8 mouse cellular contexts compared by ENCODE assay signal in genomic region chr11:6528186-6529006, GRCm38 (mm10). TPM values are rescaled to one million over a fixed set of nuclear protein-coding genes. Genes with fewer than 3 reads are reported as not detected.
DNase-seq lines count a peak whose midpoint lies in the region; ATAC-seq and TF ChIP-seq lines count a peak whose summit lies in the region.

No protein-coding gene starts in this region.

- TF ChIP-seq POLR2A in cortical plate, adult 2 months (IDR thresholded peaks at IDR 0.05; ENCODE audit: extremely low read depth, insufficient read depth, low read length) = peak; percentile 59

- H3K27ac ChIP-seq in cortical plate, adult 2 months (ENCODE audit: insufficient read depth, low read length) = no peak overlapping the region

- peak; percentile 97 to 98 for DNase-seq in gastrocnemius, adult 8-10 months (ENCODE audit: low spot score in 2 of 2)
- DNase-seq in induced T-regulatory cell, adult 2 months (ENCODE audit: low read depth) = peak; percentile 100
- DNase-seq in left cerebral cortex, adult 9 months (ENCODE audit: low spot score in 2 of 2) = peak; percentile 93 to 99
- DNase-seq in right cerebral cortex, postnatal 14 days = peak; percentile 99
- DNase-seq in urinary bladder, postnatal 36 days (ENCODE audit: low spot score in 2 of 2) = peak; percentile 96 to 97

- TF ChIP-seq CTCF in cortical plate, adult 2 months (IDR thresholded peaks at IDR 0.05; ENCODE audit: extremely low read depth, insufficient read depth, low read length) = peak; percentile 48

- H3K4me1 ChIP-seq in cortical plate, adult 2 months (ENCODE audit: control insufficient read depth, insufficient read depth, low read length) = peaks cover 1% of the 10 kb centered on the region; the same call in 1 of the 2 replicates

- H3K4me3 ChIP-seq in cortical plate, adult 2 months (ENCODE audit: insufficient read depth, low read length) = peak overlapping the region; percentile 49

- ATAC-seq in activated CD4-positive, CD25-positive, alpha-beta regulatory T cell, adult 4 months = peak; percentile 96
- peak; percentile 88 for ATAC-seq in megakaryocyte progenitor cell, adult 5-6 weeks (replicated peaks; ENCODE audit: poor library complexity)

RNA-seq across cellular contexts. Expression of gene Myo1g, which starts 7.6 kb away (rescaled TPM):
- 100 to 1,000 TPM; 138 to 145 TPM for polyA plus RNA-seq in activated CD4-positive, CD25-positive, alpha-beta regulatory T cell, adult 4 months (2017; shearing (Covaris generic))
- polyA plus RNA-seq in cortical plate, adult 2 months (2012; rRNA removed) = 0.75 and 0.87 TPM in 2 replicates
- total RNA-seq in gastrocnemius, adult 8-10 months (2022) = under 1 TPM in 3 of 4 experiments, not detected in 1; 0.17 to 0.88 (median 0.61) TPM
- total RNA-seq in megakaryocyte progenitor cell, adult 5-6 weeks (2015) = 39.1 and 43.8 TPM in 2 replicates
- total RNA-seq in megakaryocyte progenitor cell, adult 5-6 weeks (2017) = 47.1 and 49.6 TPM in 2 replicates

RNA-seq across cellular contexts. Expression of gene Ccm2, which starts 18.3 kb away (rescaled TPM):
- 100 to 1,000 TPM; 136 TPM for polyA plus RNA-seq in activated CD4-positive, CD25-positive, alpha-beta regulatory T cell, adult 4 months (2017; shearing (Covaris generic))
- polyA plus RNA-seq in cortical plate, adult 2 months (2012; rRNA removed) = 92.0 and 106 TPM in 2 replicates
- total RNA-seq in gastrocnemius, adult 8-10 months (2022) = 10 to 100 TPM; 21.1 to 33.3 (median 27.3) TPM
- 18.3 and 22.7 TPM in 2 replicates for total RNA-seq in megakaryocyte progenitor cell, adult 5-6 weeks (2015)
- 43.6 TPM in 2 replicates for total RNA-seq in megakaryocyte progenitor cell, adult 5-6 weeks (2017)

RNA-seq across cellular contexts. Expression of gene Purb, which starts 52.7 kb away (rescaled TPM):
- polyA plus RNA-seq in activated CD4-positive, CD25-positive, alpha-beta regulatory T cell, adult 4 months (2017; shearing (Covaris generic)) = 10 to 100 TPM; 20.4 to 21.9 TPM
- 103 and 109 TPM in 2 replicates for polyA plus RNA-seq in cortical plate, adult 2 months (2012; rRNA removed)
- total RNA-seq in gastrocnemius, adult 8-10 months (2022) = 10 to 100 TPM; 19.1 to 24.8 (median 19.7) TPM
- total RNA-seq in megakaryocyte progenitor cell, adult 5-6 weeks (2015) = 51.3 and 53.0 TPM in 2 replicates
- total RNA-seq in megakaryocyte progenitor cell, adult 5-6 weeks (2017) = 38.3 and 40.5 TPM in 2 replicates

Comparison
In these comparisons a context has a peak if more than half of its experiments do, and no peak if none do; other contexts are left out.
1. RNA of gene Myo1g, which starts 7.6 kb away (total RNA-seq): 39.1 to 49.6 TPM in megakaryocyte progenitor cell, adult 5-6 weeks; 0.17 to 0.88 TPM in gastrocnemius, adult 8-10 months; every median in the first group is over 10 times any median in the second.
2. Peak in every context shown above with its lines, with median percentiles within 50 percentile points of each other: DNase-seq.